Mouse (Mus musculus): ENCODE data around the gene Gpr37. TPM values are rescaled to one million over a fixed set of nuclear protein-coding genes. Genes with fewer than 3 reads are reported as not detected.

Gpr37 gene
- polyA plus RNA-seq, 1 experiment from 2014 or later = 1.2 TPM

DNA sequence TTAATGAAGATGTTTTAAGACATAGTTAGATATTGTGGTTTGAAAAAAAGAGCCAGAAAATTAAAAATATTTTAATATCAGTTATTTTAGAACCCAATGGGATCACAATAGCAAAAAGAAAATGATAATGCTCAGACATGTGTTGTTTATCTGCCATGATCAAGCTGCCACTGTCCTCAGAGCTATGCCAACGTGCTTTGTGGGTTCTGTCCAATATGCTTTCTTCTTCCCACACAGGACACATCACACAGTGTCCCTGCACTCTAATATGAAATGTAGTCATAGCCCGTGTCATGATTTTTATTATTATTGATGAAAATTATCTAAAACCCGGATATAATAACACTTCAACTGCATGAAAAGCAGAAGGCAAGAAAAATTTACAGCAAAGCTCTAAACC, 16.7 kb downstream of the Gpr37 start:
- no peaks in the 10 kb centered on the region for H3K36me3 ChIP-seq
- H3K4me3 ChIP-seq = no peak overlapping the region
- no peak overlapping the region for H3K27ac ChIP-seq (replicated peaks)
- ATAC-seq (ENCODE audit: low FRiP score, low read depth) = no peak
- no peaks in the 10 kb centered on the region for H3K4me1 ChIP-seq
- 75% methylated on average over 3 of the region's 3 CpGs for WGBS
- no peaks in the 10 kb centered on the region for H3K27me3 ChIP-seq
- no peaks in the 10 kb centered on the region for H3K9me3 ChIP-seq
- no peak overlapping the region for H3K4me2 ChIP-seq (replicated peaks)
- H3K9ac ChIP-seq (replicated peaks) = no peak overlapping the region

DNA sequence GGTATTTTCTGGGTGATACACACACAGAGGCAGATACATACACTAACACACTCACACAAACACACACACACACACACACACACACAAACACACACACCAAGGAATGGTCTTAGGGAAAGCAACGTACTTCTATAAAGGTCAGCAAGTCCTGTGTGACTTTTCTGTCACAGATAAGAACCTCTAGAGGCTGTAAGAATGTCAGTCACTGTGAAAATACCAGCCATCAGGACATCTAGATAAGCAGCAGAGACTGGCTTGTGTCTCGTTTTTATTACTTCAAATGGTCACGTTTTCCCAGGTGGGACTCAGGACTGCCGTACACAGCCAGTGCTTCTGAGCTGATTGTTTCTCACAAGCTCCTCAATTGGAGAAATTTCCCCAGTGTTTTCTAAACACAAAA, 20.4 kb downstream of the Gpr37 start:
- Histone ChIP-seq H3K4me1 (no peaks in the 10 kb centered on the region), H3K27me3 (no peaks in the 10 kb centered on the region), H3K4me2 (replicated peaks) (no peak overlapping the region), H3K4me3 (no peak overlapping the region), H3K9me3 (no peaks in the 10 kb centered on the region), H3K27ac (replicated peaks) (no peak overlapping the region), H3K9ac (replicated peaks) (no peak overlapping the region), H3K36me3 (no peaks in the 10 kb centered on the region)
- no peak for ATAC-seq (ENCODE audit: low FRiP score, low read depth)
- 74% methylated on average over 4 of the region's 4 CpGs for WGBS

DNA sequence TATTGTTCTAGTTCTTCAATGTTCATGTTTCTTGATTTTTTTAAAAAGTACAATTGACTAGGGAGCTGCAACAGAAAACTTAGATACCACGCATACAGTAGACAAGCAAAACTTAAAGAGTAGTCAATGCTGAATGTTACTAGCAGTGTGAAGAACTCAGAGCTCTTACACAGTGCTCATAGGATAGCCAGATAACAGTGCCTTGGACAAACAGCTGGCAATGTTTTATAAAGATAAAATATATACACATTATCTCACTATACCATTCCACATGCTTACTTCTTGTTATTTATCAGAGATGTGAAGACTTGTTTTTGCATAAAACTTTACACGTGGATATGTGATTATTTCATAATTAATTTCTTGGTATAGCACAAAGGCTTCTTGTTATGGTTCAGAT, 26.6 kb downstream of the Gpr37 start:
- Histone ChIP-seq H3K36me3 (no peaks in the 10 kb centered on the region), H3K4me3 (no peak overlapping the region), H3K27me3 (no peaks in the 10 kb centered on the region), H3K27ac (replicated peaks) (no peak overlapping the region), H3K9me3 (no peaks in the 10 kb centered on the region), H3K4me1 (no peaks in the 10 kb centered on the region), H3K9ac (replicated peaks) (no peak overlapping the region), H3K4me2 (replicated peaks) (no peak overlapping the region)
- 94% methylated on average over 2 of the region's 2 CpGs for WGBS
- ATAC-seq (ENCODE audit: low FRiP score, low read depth) = no peak

DNA sequence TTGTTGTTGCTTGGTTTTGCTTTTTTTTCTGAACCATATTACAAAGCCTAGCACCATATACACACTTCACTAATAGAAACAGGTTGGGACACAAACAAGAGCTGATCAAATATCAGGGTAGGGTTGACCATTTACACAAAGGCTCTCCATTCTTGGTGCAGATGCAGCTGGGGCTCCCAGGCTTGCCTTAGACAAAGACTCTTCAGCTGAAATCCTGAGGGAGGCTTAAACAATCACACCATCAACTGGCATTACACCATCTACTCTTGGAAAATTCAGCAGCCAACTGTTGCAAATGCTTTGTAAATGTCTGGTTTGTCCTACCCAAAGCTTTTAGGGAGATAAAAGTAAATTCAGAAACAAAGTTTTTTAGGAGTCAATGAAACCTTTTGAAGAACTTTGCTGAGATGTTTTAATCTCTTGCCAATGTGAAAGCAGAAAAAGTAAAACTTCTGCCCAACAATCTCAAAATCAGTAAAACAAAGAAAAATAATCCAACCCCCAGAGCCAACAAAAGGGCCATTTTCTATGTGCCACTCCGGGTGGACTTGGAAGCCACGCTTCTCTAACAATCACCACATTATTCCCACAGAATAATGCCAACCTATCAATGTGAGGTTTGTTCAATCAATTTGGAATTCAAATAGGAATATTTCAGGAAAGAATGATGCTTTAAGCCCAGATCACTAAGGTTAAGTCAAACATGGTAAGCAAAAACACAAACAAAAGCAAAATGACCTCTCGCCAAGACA, 30.4 kb downstream of the Gpr37 start:
- 47% methylated on average over 3 of the region's 3 CpGs for WGBS
- H3K27me3 ChIP-seq = no peaks in the 10 kb centered on the region
- no peaks in the 10 kb centered on the region for H3K4me1 ChIP-seq
- no peaks in the 10 kb centered on the region for H3K9me3 ChIP-seq
- no peak overlapping the region for H3K9ac ChIP-seq (replicated peaks)
- no peak for ATAC-seq (ENCODE audit: low FRiP score, low read depth)
- H3K36me3 ChIP-seq = no peaks in the 10 kb centered on the region
- H3K4me2 ChIP-seq (replicated peaks) = no peak overlapping the region
- H3K4me3 ChIP-seq = no peak overlapping the region
- no peak overlapping the region for H3K27ac ChIP-seq (replicated peaks)

Other genes with a start within 250 kb of the Gpr37 start
- gene Pot1a, start 118.5 kb upstream of the Gpr37 start, polyA plus RNA-seq (2016; fragmentation: Nextera tagmentation; extraction: Ambion mirVana) = 37.7 and 39.3 TPM in 2 replicates

All from midbrain, embryonic 12.5 days (tissue).